Mouse (Mus musculus) ovary, postnatal 36 days (tissue): ENCODE measurements around the gene Adcy4.

ENCODE experiments used
- DNase-seq: peaks from one replicate; pipeline ENCODE4 v3.0.0; 2022; ENCODE audit warnings: low spot score, mixed read lengths

The Adcy4 gene

GRCm38 (mm10) chr14:55788256-55789050, 4.6 kb upstream of the Adcy4 start, which contains the start of gene Ripk3:
Gene Ripk3 (minus strand): TSS chr14:55788865.
- DNase-seq = no peak

- DNase-seq = no peak
Measured at GRCm38 (mm10) chr14:55787731-55788130, 3.8 kb upstream of the Adcy4 start.

- DNase-seq = no peak
Measured at GRCm38 (mm10) chr14:55785195-55785594, 1.3 kb upstream of the Adcy4 start.

- no peak for DNase-seq
Measured at GRCm38 (mm10) chr14:55783171-55783957, 531 bp downstream of the Adcy4 start.

- DNase-seq = no peak
Measured at GRCm38 (mm10) chr14:55782361-55782960, 1.4 kb downstream of the Adcy4 start.

GRCm38 (mm10) chr14:55781310-55781709, 2.6 kb downstream of the Adcy4 start:
- peak; percentile 36 for DNase-seq

- DNase-seq = no peak
Measured at GRCm38 (mm10) chr14:55780736-55781135, 3.2 kb downstream of the Adcy4 start.

- no peak for DNase-seq
Measured at GRCm38 (mm10) chr14:55779656-55780055, 4.2 kb downstream of the Adcy4 start.

- no peak for DNase-seq
Measured at GRCm38 (mm10) chr14:55778686-55779085, 5.2 kb downstream of the Adcy4 start.

GRCm38 (mm10) chr14:55777806-55778205, 6.1 kb downstream of the Adcy4 start:
- no peak for DNase-seq

- no peak for DNase-seq
Measured at GRCm38 (mm10) chr14:55777176-55777575, 6.7 kb downstream of the Adcy4 start.

- DNase-seq = no peak
Measured at GRCm38 (mm10) chr14:55776711-55777110, 7.2 kb downstream of the Adcy4 start.

GRCm38 (mm10) chr14:55769087-55769703, 14.7 kb downstream of the Adcy4 start:
- no peak for DNase-seq

GRCm38 (mm10) chr14:55768555-55768954, 15.3 kb downstream of the Adcy4 start:
- no peak for DNase-seq

- DNase-seq = peak; percentile 67
Measured at GRCm38 (mm10) chr14:55767519-55768414, 16.1 kb downstream of the Adcy4 start.

GRCm38 (mm10) chr14:55765696-55766095, 18.2 kb downstream of the Adcy4 start, which contains the start of gene Ltb4r1:
Gene Ltb4r1 (plus strand): TSS chr14:55765962.
- DNase-seq = no peak

GRCm38 (mm10) chr14:55763166-55763565, 20.7 kb downstream of the Adcy4 start:
- DNase-seq = no peak

- DNase-seq = peak; percentile 53
Measured at GRCm38 (mm10) chr14:55762001-55762821, 21.7 kb downstream of the Adcy4 start.

- no peak for DNase-seq
Measured at GRCm38 (mm10) chr14:55761163-55761562, 22.7 kb downstream of the Adcy4 start, which contains the start of gene Ltb4r2. Gene Ltb4r2 (plus strand): TSS chr14:55761428.

- peak; percentile 77 for DNase-seq
Measured at GRCm38 (mm10) chr14:55760156-55760555, 23.7 kb downstream of the Adcy4 start.
